Mouse (Mus musculus) retina, embryonic 14.5 days (tissue): Measurements from ENCODE around the gene Ndst4.

Source experiments
- DNase-seq: peaks from one replicate; pipeline ENCODE4 v3.0.0-alpha.2; 2015; ENCODE audit warnings: low spot score

Gene Ndst4

GRCm38 (mm10) chr3:125734945-125735344 is 331.1 kb downstream of the Ndst4 start:
- DNase-seq, result no peak

- no peak for DNase-seq
These were observed 340.7 kb downstream of the Ndst4 start for GRCm38 (mm10) chr3:125744468-125745141.

GRCm38 (mm10) chr3:125745142-125745496 is 341.2 kb downstream of the Ndst4 start:
- no peak for DNase-seq

DNA sequence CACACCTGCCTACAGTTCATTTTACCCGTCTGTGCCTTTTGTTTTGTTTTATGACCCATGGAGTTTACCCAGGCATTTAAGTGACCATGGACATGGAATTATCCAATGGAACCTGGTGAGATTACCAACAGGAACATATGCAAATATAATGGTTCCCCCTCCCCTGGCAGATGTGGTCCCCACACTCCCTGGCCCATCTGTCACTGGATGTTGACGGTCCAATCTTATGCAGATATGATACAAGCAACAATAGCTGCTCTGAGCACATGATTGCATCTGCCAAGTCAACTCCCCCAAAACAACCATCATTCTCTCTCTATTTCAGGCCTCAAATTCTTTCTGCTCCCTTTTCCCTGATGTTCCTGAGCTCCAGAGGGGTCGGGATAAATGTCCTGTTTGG is 342.5 kb downstream of the Ndst4 start:
- DNase-seq, result peak; percentile 2

DNA sequence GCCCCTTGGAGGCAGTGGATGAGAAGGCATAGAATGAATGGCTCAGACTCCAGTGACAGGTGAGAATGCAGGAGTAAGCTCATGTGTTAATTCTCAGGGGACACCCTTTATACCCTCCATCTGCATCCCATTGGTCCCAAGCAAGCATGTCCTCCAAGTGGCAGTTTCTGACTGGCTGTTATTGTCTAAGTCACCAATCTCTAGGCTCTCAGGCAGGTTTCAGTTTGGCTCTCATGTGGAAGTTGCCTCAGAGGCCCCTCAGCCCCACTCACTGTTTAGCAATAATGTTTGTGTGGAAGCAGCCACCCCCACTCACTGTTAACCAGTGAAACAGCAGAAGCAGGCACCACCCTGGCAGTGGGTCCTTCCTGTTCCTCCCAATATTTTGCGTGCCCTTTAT is 353.0 kb downstream of the Ndst4 start:
- DNase-seq, result peak; percentile 12

GRCm38 (mm10) chr3:125760711-125761110 is 356.8 kb downstream of the Ndst4 start:
- no peak for DNase-seq
